Mouse (Mus musculus) forebrain, postnatal 0 days (tissue): ENCODE results near the gene Tubb3. TPM values are rescaled to one million over a fixed set of nuclear protein-coding genes. Genes with fewer than 3 reads are reported as not detected.

Source experiments
- ATAC-seq: fragments of 200-750 bp; cut with Nextera tagmentation; 2 replicates; pipeline ENCODE4 v1.8.0; 2017; ENCODE audit warnings: mild to moderate bottlenecking, moderate library complexity
- DNase-seq: peaks from one replicate; pipeline ENCODE4 v3.0.0-alpha.2; 2015
- H3K27ac ChIP-seq: fragments of 300-500 bp; sonication (generic); 2 replicates; pipeline ENCODE4 v1.5.1; 2014; ENCODE audit warnings: low read depth, mild to moderate bottlenecking, antibody characterized with exemption, low read length, moderate library complexity, mixed read lengths
- H3K27me3 ChIP-seq: fragments of 300-500 bp; sonication (generic); 2 replicates; pipeline ENCODE4 v1.6.1; 2014; ENCODE audit warnings: mild to moderate bottlenecking, low read length, mixed read lengths; ENCODE audit not compliant: insufficient read depth
- H3K36me3 ChIP-seq: fragments of 300-500 bp; sonication (generic); 2 replicates; pipeline ENCODE4 v1.6.1; 2014; ENCODE audit warnings: mild to moderate bottlenecking, moderate library complexity; ENCODE audit not compliant: insufficient read depth
- H3K4me1 ChIP-seq: fragments of 300-500 bp; sonication (generic); 2 replicates; pipeline ENCODE4 v1.6.1; 2014; ENCODE audit warnings: antibody characterized with exemption; ENCODE audit not compliant: insufficient read depth
- H3K4me2 ChIP-seq: fragments of 300-500 bp; sonication (generic); 2 replicates; pipeline ENCODE4 v1.6.1; 2014; ENCODE audit warnings: low read depth, mild to moderate bottlenecking, moderate library complexity
- H3K4me3 ChIP-seq: fragments of 300-500 bp; sonication (generic); 2 replicates; pipeline ENCODE4 v1.5.1; 2014; ENCODE audit warnings: low read depth, low read length, mixed read lengths
- H3K9ac ChIP-seq: fragments of 300-500 bp; sonication (generic); 2 replicates; pipeline ENCODE4 v1.6.1; 2014; ENCODE audit warnings: mild to moderate bottlenecking
- H3K9me3 ChIP-seq: fragments of 300-500 bp; sonication (generic); 2 replicates; pipeline ENCODE4 v1.6.1; 2016; ENCODE audit warnings: low read length
- CTCF ChIP-seq: sonication (generic); IDR thresholded peaks from 2 replicates; pipeline ENCODE4 v1.5.1; 2016; ENCODE audit warnings: antibody characterized with exemption, control low read depth, low read depth
- WGBS: fragments of 180-500 bp; shearing (Covaris S2); extraction: QIAGEN DNeasy Blood & Tissue Kit; methylation state at CpG from one replicate; pipeline ENCODE4 v1.1.7; 2014; 5-methylcytosine and 5-hydroxymethylcytosine counted together
- polyA plus RNA-seq: library from polyadenylated mRNA; unstranded; fragments of >200 nt; fragmentation: Nextera tagmentation; extraction: Ambion mirVana; gene quantifications from 2 replicates; pipeline ENCODE4 v1.2.1, GENCODE M21; 2015
- total RNA-seq: library from RNA; depleted of rRNA; stranded (reverse); fragments of >200 nt; gene quantifications from 2 replicates; pipeline ENCODE4 v1.2.3, GENCODE M21; 2014

Gene Tubb3
- total and polyA plus RNA-seq, 2 experiments from 2014 or later: 2,116 to 3,807 TPM

GRCm38 (mm10) chr8:123419711-123420110 lies 8.5 kb downstream of the Tubb3 start:
- no peak for DNase-seq
- peaks cover 56% of the 10 kb centered on the region for H3K36me3 ChIP-seq
- whole genome bisulfite sequencing: 88% methylated on average over 4 of the region's 4 CpGs

GRCm38 (mm10) chr8:123420525-123421281 lies 9.5 kb downstream of the Tubb3 start:
- Histone ChIP-seq H3K27ac (no peak overlapping the region), H3K4me2 (no peak overlapping the region), H3K9ac (no peak overlapping the region), H3K9me3 (no peaks in the 10 kb centered on the region), H3K27me3 (no peaks in the 10 kb centered on the region), H3K4me3 (no peak overlapping the region), H3K36me3 (peaks cover 56% of the 10 kb centered on the region), H3K4me1 (no peaks in the 10 kb centered on the region)
- no peak for DNase-seq
- no peak for TF ChIP-seq CTCF
- ATAC-seq: no peak; the same call in 1 of the 2 replicates
- WGBS: 93% methylated on average over 34 of the region's 34 CpGs

More at GRCm38 (mm10) chr8:123419711-123420110, 8.5 kb downstream of the Tubb3 start:
- no peak for ATAC-seq
- Histone ChIP-seq H3K9me3 (no peaks in the 10 kb centered on the region), H3K4me3 (no peak overlapping the region), H3K4me2 (no peak overlapping the region), H3K9ac (no peak overlapping the region), H3K27ac (no peak overlapping the region), H3K4me1 (no peaks in the 10 kb centered on the region), H3K27me3 (no peaks in the 10 kb centered on the region)
- TF ChIP-seq CTCF: no peak

DNA sequence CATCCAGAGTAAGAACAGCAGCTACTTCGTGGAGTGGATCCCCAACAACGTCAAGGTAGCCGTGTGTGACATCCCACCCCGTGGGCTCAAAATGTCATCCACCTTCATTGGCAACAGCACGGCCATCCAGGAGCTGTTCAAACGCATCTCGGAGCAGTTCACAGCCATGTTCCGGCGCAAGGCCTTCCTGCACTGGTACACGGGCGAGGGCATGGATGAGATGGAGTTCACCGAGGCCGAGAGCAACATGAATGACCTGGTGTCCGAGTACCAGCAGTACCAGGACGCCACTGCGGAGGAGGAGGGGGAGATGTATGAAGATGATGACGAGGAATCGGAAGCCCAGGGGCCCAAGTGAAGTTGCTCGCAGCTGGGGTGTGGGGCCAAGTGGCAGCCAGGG lies 10.1 kb downstream of the Tubb3 start:
- no peak overlapping the region for H3K4me3 ChIP-seq
- 90% methylated on average over 19 of the region's 19 CpGs for WGBS
- ATAC-seq (no peak), DNase-seq (no peak)
- TF ChIP-seq CTCF: no peak
- H3K4me1 ChIP-seq: no peaks in the 10 kb centered on the region
- peaks cover 56% of the 10 kb centered on the region for H3K36me3 ChIP-seq
- H3K9me3 ChIP-seq: no peaks in the 10 kb centered on the region
- H3K4me2 ChIP-seq: no peak overlapping the region
- H3K27me3 ChIP-seq: no peaks in the 10 kb centered on the region
- no peak overlapping the region for H3K27ac ChIP-seq
- no peak overlapping the region for H3K9ac ChIP-seq

GRCm38 (mm10) chr8:123422056-123422780 lies 11.0 kb downstream of the Tubb3 start:
- WGBS: 17% methylated on average over 17 of the region's 17 CpGs
- Histone ChIP-seq H3K27me3 (no peaks in the 10 kb centered on the region), H3K4me1 (no peaks in the 10 kb centered on the region), H3K9me3 (peaks cover 6% of the 10 kb centered on the region; the same call in 1 of the 2 replicates), H3K9ac (no peak overlapping the region), H3K4me3 (no peak overlapping the region), H3K27ac (peak overlapping the region; percentile 62; the same call in 1 of the 2 replicates), H3K4me2 (no peak overlapping the region), H3K36me3 (peaks cover 51% of the 10 kb centered on the region)
- TF ChIP-seq CTCF: peak; percentile 78
- DNase-seq: peak; percentile 85
- peak; percentile 87 for ATAC-seq

- peak overlapping the region; percentile 62; the same call in 1 of the 2 replicates for H3K27ac ChIP-seq
- WGBS: 20% methylated on average over 3 of the region's 3 CpGs
- H3K27me3 ChIP-seq: no peaks in the 10 kb centered on the region
- no peak for TF ChIP-seq CTCF
- H3K9me3 ChIP-seq: peaks cover 9% of the 10 kb centered on the region; the same call in 1 of the 2 replicates
- ATAC-seq (peak; percentile 32), DNase-seq (no peak)
- peaks cover 47% of the 10 kb centered on the region for H3K36me3 ChIP-seq
- H3K4me2 ChIP-seq: no peak overlapping the region
- H3K4me3 ChIP-seq: no peak overlapping the region
- no peak overlapping the region for H3K9ac ChIP-seq
- no peaks in the 10 kb centered on the region for H3K4me1 ChIP-seq
Observed at GRCm38 (mm10) chr8:123422781-123423159, 11.5 kb downstream of the Tubb3 start.

DNA sequence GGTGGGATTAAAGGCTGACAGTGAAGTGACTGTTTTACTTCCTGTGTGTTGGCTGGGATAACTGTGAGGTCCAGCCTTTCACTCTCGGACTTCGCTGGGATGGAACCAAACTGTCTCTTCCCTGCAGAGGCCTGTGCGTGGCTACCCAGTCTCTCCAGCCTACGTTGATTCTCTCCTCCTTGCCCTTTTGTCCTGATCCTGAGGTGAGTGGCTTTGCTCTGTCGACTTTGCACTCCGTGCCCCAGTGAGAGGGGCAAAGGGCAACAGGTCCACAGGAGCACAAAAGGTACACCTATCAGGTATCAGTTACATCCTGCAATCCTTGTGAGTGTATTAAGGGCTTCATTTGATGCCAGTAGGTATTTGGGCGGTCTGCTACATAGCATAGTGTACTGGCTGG lies 12.2 kb downstream of the Tubb3 start, which contains the start of gene Def8:
Def8 (plus strand) TSS at position 87 of the 400 bp plus-strand sequence.
- H3K36me3 ChIP-seq: peaks cover 40% of the 10 kb centered on the region
- DNase-seq: no peak
- H3K4me2 ChIP-seq: no peak within 1 kb of the TSS
- WGBS: 80% methylated on average over 7 of the region's 7 CpGs
- ATAC-seq: no peak
- peaks cover 15% of the 10 kb centered on the region; the same call in 1 of the 2 replicates for H3K9me3 ChIP-seq
- H3K9ac ChIP-seq: no peak within 1 kb of the TSS
- H3K27me3 ChIP-seq: no peaks in the 10 kb centered on the region
- no peak for TF ChIP-seq CTCF
- no peak within 1 kb of the TSS for H3K4me3 ChIP-seq
- no peaks in the 10 kb centered on the region for H3K4me1 ChIP-seq
- peak within 1 kb of the TSS; percentile 62; the same call in 1 of the 2 replicates for H3K27ac ChIP-seq
